Mouse (Mus musculus): ENCODE results near the gene 1700001P01Rik. TPM values are rescaled to one million over a fixed set of nuclear protein-coding genes. Genes with fewer than 3 reads are reported as not detected.
"Not testable (repeated sequence)": the region's sequence is repeated elsewhere in the genome, so short reads cannot be mapped to it uniquely, and the experiment has no call there.

The 1700001P01Rik gene
- total RNA-seq, 2 experiments from 2014 or later = not detected

DNA sequence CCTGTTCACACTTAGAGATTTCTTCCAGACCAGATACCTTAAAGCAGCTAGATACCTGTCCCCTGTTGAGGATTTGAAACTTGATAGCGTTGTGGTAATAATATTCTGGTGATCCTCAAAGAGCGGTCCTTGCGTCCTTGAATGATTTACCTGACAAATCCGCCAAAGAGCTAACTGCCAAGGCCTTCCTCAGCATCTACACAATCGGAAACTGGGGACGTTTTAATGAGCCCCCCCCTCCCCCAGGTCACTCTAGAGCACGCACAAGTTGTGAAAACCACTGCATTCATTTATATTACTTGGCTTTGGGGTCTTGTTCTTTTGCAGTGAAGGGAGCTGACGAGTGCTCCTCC is 22.3 kb upstream of the 1700001P01Rik start:
- no peak for ATAC-seq (replicated peaks; ENCODE audit: poor library complexity, severe bottlenecking)

- no peak for ATAC-seq (replicated peaks; ENCODE audit: poor library complexity, severe bottlenecking)
These were observed 21.8 kb upstream of the 1700001P01Rik start for GRCm38 (mm10) chr11:97797369-97798082.

DNA sequence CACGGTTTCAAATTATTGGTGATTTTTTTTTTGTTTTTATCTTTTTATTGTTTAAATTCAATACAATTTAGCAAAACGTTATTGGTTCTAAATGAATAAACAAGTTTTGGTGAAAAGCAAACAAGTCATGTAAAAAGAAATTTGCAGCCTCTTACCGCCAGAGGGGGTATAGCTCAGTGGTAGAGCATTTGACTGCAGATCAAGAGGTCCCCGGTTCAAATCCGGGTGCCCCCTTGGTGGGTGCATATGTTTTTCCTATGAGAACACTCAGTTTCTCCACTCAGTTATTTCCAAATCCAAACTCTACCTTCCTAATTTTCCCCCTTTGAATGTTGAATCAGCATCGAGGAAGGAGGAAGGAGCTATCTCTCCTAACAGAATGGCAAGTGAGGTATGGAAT is 21.2 kb upstream of the 1700001P01Rik start:
- ATAC-seq (replicated peaks; ENCODE audit: poor library complexity, severe bottlenecking) = no peak

- ATAC-seq (replicated peaks; ENCODE audit: poor library complexity, severe bottlenecking) = peak; percentile 42; the same call in 1 of the 2 replicates
These were observed 17.4 kb upstream of the 1700001P01Rik start for GRCm38 (mm10) chr11:97793165-97793564.

DNA sequence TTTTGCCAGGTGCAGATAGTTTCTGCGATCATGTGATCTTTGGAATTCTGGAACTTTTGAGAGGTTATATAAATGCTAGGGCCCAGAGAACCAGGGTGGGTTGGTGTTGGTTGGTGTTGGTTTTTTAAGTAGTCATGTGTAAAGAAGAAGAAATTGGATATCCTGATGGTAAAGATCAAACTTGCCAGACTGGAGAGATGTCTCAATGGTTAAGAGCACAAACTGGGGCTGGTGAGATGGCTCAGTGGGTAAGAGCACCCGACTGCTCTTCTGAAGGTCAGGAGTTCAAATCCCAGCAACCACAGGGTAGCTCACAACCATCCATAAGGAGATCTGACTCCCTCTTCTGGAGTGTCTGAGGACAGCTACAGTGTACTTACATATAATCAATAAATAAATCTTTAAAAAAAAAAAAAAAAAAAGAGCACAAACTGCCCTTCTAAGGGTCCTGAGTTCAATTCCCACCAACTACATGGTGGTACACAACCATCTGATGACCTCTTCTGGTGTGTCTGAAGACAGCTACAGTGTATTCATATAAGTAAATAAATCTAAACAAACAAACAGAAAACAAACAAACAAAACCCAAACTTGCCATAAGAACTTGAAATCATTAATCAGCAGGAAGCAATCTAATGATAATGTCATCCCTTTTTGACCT is 15.2 kb upstream of the 1700001P01Rik start:
- not testable (repeated sequence) for ATAC-seq (replicated peaks; ENCODE audit: poor library complexity, severe bottlenecking)

DNA sequence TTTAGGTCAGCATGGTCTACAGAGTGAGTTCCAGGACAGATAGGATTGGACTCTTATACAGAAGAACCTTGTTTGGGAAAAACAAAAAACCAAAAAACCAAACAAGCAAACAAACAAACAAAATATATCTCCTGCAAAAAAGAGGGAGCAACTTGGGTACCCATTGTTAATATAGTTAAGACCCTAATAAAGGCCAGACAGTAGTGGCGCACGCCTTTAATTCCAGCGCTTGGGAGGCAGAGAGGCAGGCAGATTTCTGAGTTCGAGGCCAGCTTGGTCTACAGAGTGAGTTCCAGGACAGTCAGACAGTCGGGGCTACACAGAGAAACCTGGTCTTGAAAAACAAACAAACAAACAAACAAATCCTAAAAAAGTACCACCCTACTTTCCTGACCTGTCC is 14.0 kb upstream of the 1700001P01Rik start:
- ATAC-seq (replicated peaks; ENCODE audit: poor library complexity, severe bottlenecking) = no peak

DNA sequence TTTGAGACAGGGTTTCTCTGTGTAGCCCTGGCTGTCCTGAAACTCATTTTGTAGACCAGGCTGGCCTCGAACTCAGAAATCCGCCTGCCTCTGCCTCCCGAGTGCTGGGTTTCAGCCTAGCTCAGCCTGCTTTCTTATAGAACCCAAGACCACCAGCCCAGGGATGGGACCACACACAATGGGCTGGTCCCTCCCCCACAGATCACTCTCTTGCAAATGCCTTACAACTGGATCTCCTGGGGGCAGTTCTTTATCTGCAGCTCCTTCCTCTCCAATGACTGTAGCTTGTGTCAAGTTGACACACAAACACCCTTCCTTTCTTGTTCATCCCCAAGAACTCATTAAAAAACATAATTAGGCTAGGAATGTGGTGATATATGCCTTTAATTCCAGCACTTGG is 12.2 kb upstream of the 1700001P01Rik start:
- ATAC-seq (replicated peaks; ENCODE audit: poor library complexity, severe bottlenecking) = no peak

DNA sequence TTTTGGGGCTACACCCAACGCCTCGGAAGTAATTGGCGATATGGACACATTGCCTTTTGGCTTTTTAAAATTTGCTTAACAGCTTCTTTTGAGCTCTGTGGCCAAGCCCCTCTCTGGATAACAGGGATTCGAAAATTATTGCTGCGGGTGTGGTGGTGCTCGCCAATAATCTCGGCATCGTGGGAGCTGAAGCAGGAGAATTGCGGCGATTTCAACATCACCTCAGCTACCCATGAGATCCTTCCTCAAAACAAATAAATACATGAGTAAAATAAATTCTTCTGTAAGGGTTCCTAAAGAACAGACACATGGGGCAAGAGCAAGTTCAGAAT is 6.8 kb upstream of the 1700001P01Rik start:
- peak; percentile 30 for ATAC-seq (replicated peaks; ENCODE audit: poor library complexity, severe bottlenecking)

GRCm38 (mm10) chr11:97781832-97782563 is 6.3 kb upstream of the 1700001P01Rik start, which contains the start of gene Rpl23:
Gene Rpl23, minus strand, starts transcription at chr11:97782437.
- ATAC-seq (replicated peaks; ENCODE audit: poor library complexity, severe bottlenecking) = peak; percentile 97

DNA sequence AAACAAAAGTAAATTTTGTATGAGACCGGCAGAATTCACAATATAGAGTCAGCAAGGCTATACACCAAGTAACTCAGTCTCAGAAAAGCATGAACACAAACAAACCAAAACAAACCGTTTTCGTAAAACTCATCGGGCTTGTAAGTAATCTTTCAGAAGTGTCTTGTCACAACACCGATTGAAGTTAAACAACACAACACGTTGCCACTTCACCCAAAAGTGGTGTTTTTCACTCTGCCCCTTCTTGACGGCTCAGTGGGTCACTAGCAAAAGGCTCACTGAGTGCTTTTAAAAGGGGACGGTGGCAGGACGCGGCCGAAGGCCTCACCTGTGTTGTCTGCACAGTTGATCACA is 5.7 kb upstream of the 1700001P01Rik start:
- ATAC-seq (replicated peaks; ENCODE audit: poor library complexity, severe bottlenecking) = no peak

DNA sequence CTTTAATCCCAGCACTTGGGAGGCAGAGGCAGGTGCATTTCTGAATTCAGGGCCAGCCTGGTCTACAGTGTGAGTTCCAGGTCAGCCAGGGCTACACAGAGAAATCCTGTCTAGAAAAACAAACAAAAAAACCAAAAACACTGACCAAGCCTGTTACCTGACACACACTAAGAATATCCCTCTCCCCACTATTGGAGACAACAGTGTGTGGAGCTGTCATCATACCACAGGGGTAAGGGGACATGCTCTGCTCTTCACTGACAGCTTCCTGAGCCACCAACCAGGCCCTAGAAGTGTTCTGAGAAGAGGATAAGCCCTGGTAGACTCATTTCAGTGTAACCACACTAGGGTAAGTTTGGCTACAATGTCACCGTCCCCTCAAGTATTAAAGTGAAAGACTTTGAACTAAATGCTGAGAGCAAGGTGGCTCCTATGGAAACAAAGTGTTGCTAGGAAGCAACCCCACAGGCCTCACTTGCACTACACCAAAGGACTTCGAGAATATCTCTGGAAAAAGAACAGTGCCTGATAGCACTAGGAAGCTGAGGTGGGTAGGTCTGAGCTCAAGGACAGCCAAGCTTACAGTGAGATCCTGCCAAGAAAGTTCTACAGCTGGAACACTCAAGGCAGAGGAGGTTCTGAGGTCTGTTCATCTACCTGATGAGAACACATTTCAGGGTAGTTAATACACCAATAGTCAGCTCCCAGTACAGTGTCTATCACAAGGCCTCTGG is 4.4 kb upstream of the 1700001P01Rik start:
- ATAC-seq (replicated peaks; ENCODE audit: poor library complexity, severe bottlenecking) = no peak

- ATAC-seq (replicated peaks; ENCODE audit: poor library complexity, severe bottlenecking) = no peak
These were observed 3.2 kb upstream of the 1700001P01Rik start for GRCm38 (mm10) chr11:97778918-97779317.

DNA sequence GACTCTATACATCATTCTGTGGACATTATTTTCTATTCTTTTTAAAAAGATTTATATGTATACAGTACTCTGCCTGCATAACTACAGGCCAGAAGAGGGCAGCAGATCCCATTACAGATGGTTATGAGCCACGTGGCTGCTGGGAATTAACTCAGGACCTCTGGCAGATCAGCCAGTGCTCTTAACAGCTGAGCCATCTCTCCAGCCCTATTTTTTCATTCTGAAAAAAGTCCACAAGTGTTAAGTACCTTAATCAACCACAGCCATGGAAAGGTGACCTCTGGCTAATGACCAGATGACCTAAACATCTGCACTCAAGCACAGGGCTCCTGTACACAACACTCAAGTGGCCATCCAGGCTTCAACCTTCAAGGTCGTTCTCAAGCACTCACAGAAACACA is 1.4 kb upstream of the 1700001P01Rik start:
- no peak for ATAC-seq (replicated peaks; ENCODE audit: poor library complexity, severe bottlenecking)

GRCm38 (mm10) chr11:97776497-97777128 is 895 bp upstream of the 1700001P01Rik start:
- no peak for ATAC-seq (replicated peaks; ENCODE audit: poor library complexity, severe bottlenecking)

DNA sequence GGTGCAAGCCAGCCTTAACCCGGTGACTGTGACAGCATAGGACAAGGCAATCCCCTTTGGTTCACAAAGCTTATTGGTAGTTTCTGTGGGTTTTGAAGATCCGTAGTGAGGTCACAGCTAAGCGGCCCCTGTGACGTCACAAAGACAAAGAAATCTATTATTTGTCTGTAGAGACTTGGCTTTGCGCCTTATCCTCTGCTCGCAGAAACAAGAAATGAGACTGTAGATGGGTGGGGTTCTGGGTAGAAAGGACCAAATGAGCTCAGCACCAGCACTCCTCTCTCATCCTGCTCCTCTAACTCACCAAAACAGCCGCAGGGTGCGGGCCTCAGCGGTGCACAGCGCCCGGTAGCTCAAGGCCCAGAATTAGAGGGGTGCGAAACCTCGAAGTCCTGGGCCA is 532 bp downstream of the 1700001P01Rik start:
- ATAC-seq (replicated peaks; ENCODE audit: poor library complexity, severe bottlenecking) = no peak

DNA sequence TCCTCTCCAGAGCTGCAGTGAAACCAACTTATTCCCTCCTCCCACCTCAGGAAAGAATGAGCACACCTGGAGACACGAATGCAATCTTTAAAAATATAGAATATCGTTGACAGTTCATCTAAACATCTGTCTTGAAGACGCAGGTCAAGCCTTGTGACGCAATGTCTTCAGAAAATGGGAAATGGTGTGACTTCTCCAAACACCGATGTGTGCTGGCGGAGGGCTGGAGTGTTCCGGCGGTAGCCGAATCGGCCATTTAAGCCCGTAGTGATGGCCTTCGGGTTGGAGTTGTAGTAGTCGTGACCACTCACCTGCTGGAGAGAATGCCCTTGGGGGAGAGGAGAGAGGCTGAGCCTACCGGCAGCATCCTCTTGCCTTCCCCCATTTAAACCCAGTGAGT is 4.3 kb downstream of the 1700001P01Rik start:
- peak; percentile 34 for ATAC-seq (replicated peaks; ENCODE audit: poor library complexity, severe bottlenecking)

DNA sequence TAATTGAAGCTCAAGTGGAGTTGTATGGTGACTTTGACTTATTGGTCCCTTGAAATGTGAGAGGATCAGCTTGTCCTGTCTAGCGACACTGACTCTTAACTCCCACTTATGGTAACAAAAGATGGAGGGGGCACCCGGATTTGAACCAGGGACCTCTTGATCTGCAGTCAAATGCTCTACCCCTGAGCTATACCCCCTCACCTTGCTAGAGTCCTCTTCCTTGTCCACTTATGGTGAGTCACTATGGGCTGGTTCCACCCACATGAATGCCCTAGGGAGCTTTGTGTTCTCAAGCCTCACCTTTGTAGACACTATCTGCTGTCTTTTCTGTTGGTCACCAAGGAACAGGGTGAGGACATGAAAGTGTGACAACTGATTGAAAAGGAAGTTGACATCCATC is 6.0 kb downstream of the 1700001P01Rik start:
- ATAC-seq (replicated peaks; ENCODE audit: poor library complexity, severe bottlenecking) = no peak

DNA sequence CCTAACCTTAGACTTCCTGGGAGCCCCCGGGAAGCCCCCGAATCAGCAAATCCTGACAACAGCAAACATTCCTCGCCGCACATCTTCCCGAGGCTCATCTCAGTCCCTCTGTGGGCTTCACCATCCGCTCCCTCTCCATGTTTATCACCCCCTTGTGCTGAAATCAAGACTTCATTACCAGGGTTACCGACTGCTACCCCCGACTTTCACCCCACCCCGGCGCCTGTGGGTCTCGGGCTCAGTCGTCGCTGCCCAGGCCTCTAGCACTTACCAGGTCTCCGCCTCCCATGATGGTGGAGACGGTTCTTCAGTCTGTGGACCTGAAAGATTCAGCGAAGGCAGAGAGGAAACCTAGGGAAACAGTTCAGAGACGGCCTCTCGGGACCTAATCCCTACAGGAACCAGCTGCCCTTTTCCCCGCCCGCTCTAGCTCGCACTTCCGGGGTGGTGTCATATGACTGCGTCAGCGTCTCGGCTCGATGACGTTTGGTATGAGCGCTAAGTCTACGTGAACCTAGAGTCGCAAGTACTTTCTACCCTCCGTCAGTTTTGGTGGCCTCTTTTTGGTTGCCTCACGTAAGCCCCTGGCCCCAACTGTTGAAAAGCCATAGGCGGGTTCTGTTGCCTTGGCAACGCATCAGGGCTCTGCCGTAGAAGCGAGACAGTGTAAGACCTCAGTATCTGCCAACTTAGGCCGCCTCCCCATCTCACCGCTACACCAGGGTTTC is 9.4 kb downstream of the 1700001P01Rik start, which contains the start of gene Cwc25:
Gene Cwc25, minus strand, starts transcription at position 403 of the 728 bp plus-strand sequence.
- peak; percentile 97 for ATAC-seq (replicated peaks; ENCODE audit: poor library complexity, severe bottlenecking)

DNA sequence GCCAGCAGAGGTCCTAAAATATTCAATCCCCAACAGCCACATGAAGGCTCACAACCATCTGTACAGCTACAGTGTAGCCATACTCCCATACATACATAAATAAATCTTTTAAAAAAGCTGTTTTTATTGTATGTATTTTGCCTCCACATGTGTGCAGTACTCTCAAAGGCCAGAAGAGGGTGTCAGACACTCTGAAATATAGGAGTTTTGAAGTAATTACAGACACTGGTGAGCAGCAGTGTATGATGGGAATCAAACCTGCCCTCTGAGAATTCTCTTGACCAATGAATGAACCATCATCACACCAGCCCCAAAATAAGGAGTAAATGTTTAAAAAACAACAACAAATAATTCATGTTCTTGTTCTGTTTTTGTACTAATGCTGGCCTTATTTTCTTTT is 14.1 kb downstream of the 1700001P01Rik start:
- no peak for ATAC-seq (replicated peaks; ENCODE audit: poor library complexity, severe bottlenecking)

- no peak for ATAC-seq (replicated peaks; ENCODE audit: poor library complexity, severe bottlenecking)
These were observed 16.8 kb downstream of the 1700001P01Rik start for GRCm38 (mm10) chr11:97758942-97759341.
